Comparison of ENCODE assay signal across 7 mouse cellular contexts in the genomic region with DNA sequence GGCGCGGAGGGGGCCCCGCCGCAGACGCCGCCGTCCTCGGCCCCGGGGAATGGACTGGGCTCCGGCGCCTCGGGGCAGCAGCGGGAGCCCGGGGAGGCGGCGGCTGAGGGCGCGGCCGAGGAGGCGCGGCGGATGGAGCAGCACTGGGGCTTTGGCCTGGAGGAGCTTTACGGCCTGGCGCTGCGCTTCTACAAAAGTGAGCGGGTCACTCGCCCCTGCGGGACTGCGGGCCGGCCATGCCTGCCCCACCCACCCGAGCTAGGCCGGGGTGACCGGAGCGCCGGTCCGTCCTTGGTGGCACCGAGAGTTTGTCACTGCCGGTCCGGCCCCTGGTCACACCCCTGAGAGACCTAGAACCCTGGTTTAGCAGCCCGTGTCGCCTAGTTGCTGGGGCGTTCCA. TPM values are rescaled to one million over a fixed set of nuclear protein-coding genes. Genes with fewer than 3 reads are reported as not detected.
DNase-seq lines count a peak whose midpoint lies in the region; ATAC-seq and TF ChIP-seq lines count a peak whose summit lies in the region.

No protein-coding gene starts in this region.

- DNase-seq in kidney, postnatal 0 days (ENCODE audit: low spot score), result peak; percentile 64
- DNase-seq in kidney, postnatal 4 days, result no peak
- no peak for DNase-seq in hindbrain, embryonic 14.5 days (ENCODE audit: low spot score)
- no peak for DNase-seq in layer of hippocampus, adult 9-11 months

- H3K4me3 ChIP-seq in kidney, postnatal 0 days (replicated peaks; ENCODE audit: low read depth, low read length), result peak overlapping the region; percentile 100
- H3K4me3 ChIP-seq in hindbrain, embryonic 14.5 days (replicated peaks; ENCODE audit: low read length), result peak overlapping the region; percentile 97
- H3K4me3 ChIP-seq in lung, embryonic 16.5 days (ENCODE audit: low read length), result peak overlapping the region; percentile 87
- H3K4me3 ChIP-seq in stomach, embryonic 15.5 days (replicated peaks), result peak overlapping the region; percentile 100

- ATAC-seq in kidney, postnatal 0 days (replicated peaks; ENCODE audit: low FRiP score, low read depth), result peak; percentile 72
- ATAC-seq in common myeloid progenitor, adult 5-6 weeks (replicated peaks; ENCODE audit: low read depth, poor library complexity, severe bottlenecking), result 0 out of 2 replicates have a peak, but pooled peaks have one; percentile 1
- peak; percentile 61 for ATAC-seq in hindbrain, embryonic 14.5 days (ENCODE audit: low FRiP score)
- peak; percentile 72 for ATAC-seq in lung, embryonic 16.5 days (ENCODE audit: low read depth)
- peak; percentile 79 for ATAC-seq in stomach, embryonic 15.5 days (ENCODE audit: insufficient read depth, low FRiP score, low read depth)

- peak overlapping the region; percentile 67 for H3K4me2 ChIP-seq in kidney, postnatal 0 days (ENCODE audit: low read length)
- H3K4me2 ChIP-seq in hindbrain, embryonic 14.5 days (replicated peaks), result peak overlapping the region; percentile 77
- peak overlapping the region; percentile 71 for H3K4me2 ChIP-seq in lung, embryonic 16.5 days (ENCODE audit: low read depth, low read length)
- H3K4me2 ChIP-seq in stomach, embryonic 15.5 days, result peak overlapping the region; percentile 70

- 3% methylated on average over 41 of the region's 42 CpGs for WGBS in kidney, postnatal 0 days
- WGBS in hindbrain, embryonic 14.5 days, result under 1% methylated on average over 39 of the region's 42 CpGs
- under 1% methylated on average over 41 of the region's 42 CpGs for WGBS in lung, embryonic 16.5 days
- under 1% methylated on average over 42 of the region's 42 CpGs for WGBS in stomach, embryonic 15.5 days

- peak overlapping the region; percentile 98 for H3K27ac ChIP-seq in kidney, postnatal 0 days
- H3K27ac ChIP-seq in hindbrain, embryonic 14.5 days, result peak overlapping the region; percentile 89
- H3K27ac ChIP-seq in lung, embryonic 16.5 days (ENCODE audit: low read length), result peak overlapping the region; percentile 90
- H3K27ac ChIP-seq in stomach, embryonic 15.5 days, result peak overlapping the region; percentile 92

- H3K9me3 ChIP-seq in kidney, postnatal 0 days (replicated peaks; ENCODE audit: low read length), result no peaks in the 10 kb centered on the region
- H3K9me3 ChIP-seq in hindbrain, embryonic 14.5 days (ENCODE audit: control insufficient read depth, low read length), result no peaks in the 10 kb centered on the region
- no peaks in the 10 kb centered on the region for H3K9me3 ChIP-seq in lung, embryonic 16.5 days (ENCODE audit: control insufficient read depth, low read length)
- no peaks in the 10 kb centered on the region for H3K9me3 ChIP-seq in stomach, embryonic 15.5 days

- no peak for TF ChIP-seq CTCF in kidney, postnatal 0 days (IDR thresholded peaks at IDR 0.05; ENCODE audit: low read depth)

- H3K27me3 ChIP-seq in kidney, postnatal 0 days (ENCODE audit: insufficient read depth, low read length), result no peaks in the 10 kb centered on the region
- H3K27me3 ChIP-seq in hindbrain, embryonic 14.5 days (ENCODE audit: control insufficient read depth, insufficient read depth, low read length), result no peaks in the 10 kb centered on the region
- H3K27me3 ChIP-seq in lung, embryonic 16.5 days (ENCODE audit: control insufficient read depth, insufficient read depth, low read depth, low read length), result no peaks in the 10 kb centered on the region
- H3K27me3 ChIP-seq in stomach, embryonic 15.5 days (replicated peaks), result no peaks in the 10 kb centered on the region

- H3K36me3 ChIP-seq in kidney, postnatal 0 days (ENCODE audit: insufficient read depth, low read length), result no peaks in the 10 kb centered on the region
- no peaks in the 10 kb centered on the region for H3K36me3 ChIP-seq in hindbrain, embryonic 14.5 days (replicated peaks; ENCODE audit: control insufficient read depth, insufficient read depth)
- H3K36me3 ChIP-seq in lung, embryonic 16.5 days (ENCODE audit: control insufficient read depth, insufficient read depth, low read length), result no peaks in the 10 kb centered on the region
- no peaks in the 10 kb centered on the region for H3K36me3 ChIP-seq in stomach, embryonic 15.5 days

- H3K4me1 ChIP-seq in kidney, postnatal 0 days (replicated peaks; ENCODE audit: insufficient read depth, low read length), result peaks cover 6% of the 10 kb centered on the region
- peaks cover 30% of the 10 kb centered on the region for H3K4me1 ChIP-seq in hindbrain, embryonic 14.5 days (replicated peaks; ENCODE audit: control insufficient read depth, insufficient read depth, low read length)
- H3K4me1 ChIP-seq in lung, embryonic 16.5 days (replicated peaks; ENCODE audit: control insufficient read depth, insufficient read depth, low read length), result peaks cover 19% of the 10 kb centered on the region
- peaks cover 23% of the 10 kb centered on the region for H3K4me1 ChIP-seq in stomach, embryonic 15.5 days

- H3K9ac ChIP-seq in kidney, postnatal 0 days (ENCODE audit: low read depth, low read length), result peak overlapping the region; percentile 99
- peak overlapping the region; percentile 96 for H3K9ac ChIP-seq in hindbrain, embryonic 14.5 days
- H3K9ac ChIP-seq in lung, embryonic 16.5 days (ENCODE audit: low read length), result peak overlapping the region; percentile 98
- H3K9ac ChIP-seq in stomach, embryonic 15.5 days, result peak overlapping the region; percentile 98

RNA-seq across cellular contexts. Expression of a gene that starts 0.3 kb away (rescaled TPM):
- 18.5 and 19.6 TPM in 2 replicates for polyA plus RNA-seq in kidney, postnatal 0 days (2015; fragmentation: Nextera tagmentation; extraction: Ambion mirVana)
- 38.8 and 39.6 TPM in 2 replicates for total RNA-seq in common myeloid progenitor, adult 5-6 weeks (2017)
- 27.1 and 27.6 TPM in 2 replicates for polyA plus RNA-seq in hindbrain, embryonic 14.5 days (2014; fragmentation: Nextera tagmentation; extraction: Ambion mirVana)
- 20.7 and 21.2 TPM in 2 replicates for polyA plus RNA-seq in lung, embryonic 16.5 days (2015; fragmentation: Nextera tagmentation; extraction: Ambion mirVana)
- polyA plus RNA-seq in stomach, embryonic 15.5 days (2015; fragmentation: Nextera tagmentation; extraction: Ambion mirVana), result 23.7 and 23.9 TPM in 2 replicates

RNA-seq across cellular contexts. Expression of a gene that starts 29.3 kb away (rescaled TPM):
- polyA plus RNA-seq in kidney, postnatal 0 days (2015; fragmentation: Nextera tagmentation; extraction: Ambion mirVana), result 0.30 and 0.36 TPM in 2 replicates
- total RNA-seq in common myeloid progenitor, adult 5-6 weeks (2017), result not detected in 2 replicates
- polyA plus RNA-seq in hindbrain, embryonic 14.5 days (2014; fragmentation: Nextera tagmentation; extraction: Ambion mirVana), result 0.16 TPM in 1 of 2 replicates, not detected in the other
- polyA plus RNA-seq in lung, embryonic 16.5 days (2015; fragmentation: Nextera tagmentation; extraction: Ambion mirVana), result 0.15 and 0.35 TPM in 2 replicates
- polyA plus RNA-seq in stomach, embryonic 15.5 days (2015; fragmentation: Nextera tagmentation; extraction: Ambion mirVana), result 0.28 TPM in 2 replicates

Comparison
In these comparisons a context has a peak if more than half of its experiments do, and no peak if none do; other contexts are left out.
1. ATAC-seq: peak in every context shown above with its lines; median percentile 79 in stomach, embryonic 15.5 days; 72 in kidney, postnatal 0 days; 72 in lung, embryonic 16.5 days; 61 in hindbrain, embryonic 14.5 days; 1 in common myeloid progenitor, adult 5-6 weeks.